Mouse (Mus musculus) left cerebral cortex, postnatal 10 days (tissue): Measurements from ENCODE around the gene Fbxo28. TPM values are rescaled to one million over a fixed set of nuclear protein-coding genes. Genes with fewer than 3 reads are reported as not detected.

Experiments
- DNase-seq, 2 experiments: peaks; one replicate each; pipeline ENCODE4 v3.0.0; 2021 to 2022; ENCODE audit warnings: low spot score in 2 of 2, mixed read lengths in 1 of 2; ENCODE audit errors: extremely low spot score in 1 of 2
- intact Hi-C: fragments of 180-260 bp; cut with DNase I; formaldehyde crosslinking; loops from one replicate; pipeline ENCODE4 v1.15.1; 2025
- total RNA-seq, 2 experiments: library from RNA; stranded (reverse); gene quantifications; 2 replicates each; pipeline ENCODE4 v1.2.3; 2021

The Fbxo28 gene
- total RNA-seq, 2 experiments from 2014 or later = 42.7 to 44.8 TPM

- DNase-seq = no peak
- intact Hi-C loops = no loop called here
Measured at GRCm38 (mm10) chr1:182349557-182349956, 8.1 kb upstream of the Fbxo28 start.

- intact Hi-C loops = no loop called here
- no peak for DNase-seq
Measured at GRCm38 (mm10) chr1:182346491-182346890, 5.1 kb upstream of the Fbxo28 start.

- DNase-seq = no peak
- intact Hi-C loops = no loop called here
Measured at GRCm38 (mm10) chr1:182345857-182346256, 4.4 kb upstream of the Fbxo28 start.

- DNase-seq = no peak
- intact Hi-C loops = loop anchor here (5.0 kb wide), 1 partner anchor 65 kb away; the partner anchor contains the start of gene Trp53bp2
Measured at GRCm38 (mm10) chr1:182341993-182342392, 564 bp upstream of the Fbxo28 start.

- intact Hi-C loops = loop anchor here (5.0 kb wide), 1 partner anchor 67 kb away; the partner anchor contains the start of gene Trp53bp2
Measured at GRCm38 (mm10) chr1:182340281-182340680, 1.1 kb downstream of the Fbxo28 start.

GRCm38 (mm10) chr1:182338961-182339565 is 2.4 kb downstream of the Fbxo28 start:
- no peak for DNase-seq
- intact Hi-C loops = no loop called here

More at GRCm38 (mm10) chr1:182340281-182340680, 1.1 kb downstream of the Fbxo28 start:
- no peak for DNase-seq

- DNase-seq = no peak
- intact Hi-C loops = no loop called here
Measured at GRCm38 (mm10) chr1:182333766-182334437, 7.5 kb downstream of the Fbxo28 start.

- intact Hi-C loops = no loop called here
- no peak for DNase-seq
Measured at GRCm38 (mm10) chr1:182332090-182333034, 9.1 kb downstream of the Fbxo28 start.

GRCm38 (mm10) chr1:182325919-182326318 is 15.5 kb downstream of the Fbxo28 start:
- intact Hi-C loops = no loop called here

GRCm38 (mm10) chr1:182324552-182324951 is 16.9 kb downstream of the Fbxo28 start:
- DNase-seq = no peak
- intact Hi-C loops = no loop called here

More at GRCm38 (mm10) chr1:182325919-182326318, 15.5 kb downstream of the Fbxo28 start:
- DNase-seq = no peak

GRCm38 (mm10) chr1:182323139-182323538 is 18.3 kb downstream of the Fbxo28 start:
- intact Hi-C loops = no loop called here
- no peak for DNase-seq

GRCm38 (mm10) chr1:182314201-182314600 is 27.2 kb downstream of the Fbxo28 start:
- DNase-seq = no peak
- intact Hi-C loops = no loop called here

GRCm38 (mm10) chr1:182313181-182313580 is 28.2 kb downstream of the Fbxo28 start:
- intact Hi-C loops = no loop called here
- DNase-seq = no peak

GRCm38 (mm10) chr1:182311376-182311775 is 30.1 kb downstream of the Fbxo28 start:
- intact Hi-C loops = no loop called here
- DNase-seq = no peak

- intact Hi-C loops = no loop called here
- no peak for DNase-seq
Measured at GRCm38 (mm10) chr1:182310316-182310715, 31.1 kb downstream of the Fbxo28 start.

GRCm38 (mm10) chr1:182309403-182309802 is 32.0 kb downstream of the Fbxo28 start:
- no peak for DNase-seq
- intact Hi-C loops = no loop called here

GRCm38 (mm10) chr1:182302916-182303315 is 38.5 kb downstream of the Fbxo28 start:
- DNase-seq = no peak
- intact Hi-C loops = no loop called here

- no peak for DNase-seq
- intact Hi-C loops = no loop called here
Measured at GRCm38 (mm10) chr1:182302176-182302870, 39.1 kb downstream of the Fbxo28 start.

GRCm38 (mm10) chr1:182297821-182298220 is 43.6 kb downstream of the Fbxo28 start:
- no peak for DNase-seq
- intact Hi-C loops = no loop called here
